Mouse (Mus musculus) brain, embryonic 14.5 days (tissue): ENCODE measurements around the gene Dhx34.

Source experiments
- CTCF ChIP-seq: fragments of 200-500 bp; IDR thresholded peaks from 2 replicates; pipeline ENCODE4 v1.5.1; 2012; ENCODE audit warnings: inconsistent platforms, mild to moderate bottlenecking, moderate library complexity, borderline replicate concordance; ENCODE audit not compliant: insufficient read depth, insufficient read length; ENCODE audit errors: extremely low read depth
- POLR2A ChIP-seq: fragments of 200-500 bp; IDR thresholded peaks from 2 replicates; pipeline ENCODE4 v1.6.1; 2012; ENCODE audit warnings: mild to moderate bottlenecking, inconsistent platforms, borderline replicate concordance; ENCODE audit not compliant: poor library complexity, insufficient read depth, insufficient read length, severe bottlenecking; ENCODE audit errors: extremely low read depth

DNA sequence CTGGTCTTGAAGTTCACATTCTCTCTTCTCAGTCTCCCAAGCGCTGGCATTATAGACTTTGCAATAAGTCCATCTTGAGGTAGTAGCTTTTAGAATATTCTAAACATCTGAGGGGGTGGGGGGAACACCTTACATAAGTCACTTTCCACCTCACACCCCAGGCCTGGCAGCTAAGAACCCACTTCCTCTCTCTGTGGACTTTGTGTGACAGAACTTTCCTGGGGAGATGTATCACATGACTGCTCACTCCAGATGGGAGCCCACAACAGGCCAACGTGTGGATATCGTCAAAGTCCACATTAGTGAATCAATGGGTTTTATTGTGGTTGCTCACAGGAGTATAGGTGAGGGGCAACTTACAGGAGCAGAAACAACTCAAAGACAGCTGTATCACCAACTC, 28.1 kb downstream of the Dhx34 start:
- no peak for TF ChIP-seq POLR2A
- no peak for TF ChIP-seq CTCF
